Mouse (Mus musculus) embryo, embryonic 10 days (tissue): Measurements from ENCODE around the gene Sdha.
A peak's percentile ranks its signal among the peaks of the same experiment; 100 is the strongest.

Source experiments
- DNase-seq: peaks from one replicate; pipeline ENCODE4 v3.0.0-alpha.2; 2015; ENCODE audit warnings: low spot score

The Sdha gene

GRCm38 (mm10) chr13:74302050-74303037 is 47.7 kb downstream of the Sdha start:
- no peak for DNase-seq

- DNase-seq, result no peak
Observed at GRCm38 (mm10) chr13:74301607-74301984, 48.5 kb downstream of the Sdha start.

GRCm38 (mm10) chr13:74300925-74301606 is 49.0 kb downstream of the Sdha start:
- DNase-seq, result peak; percentile 86

DNA sequence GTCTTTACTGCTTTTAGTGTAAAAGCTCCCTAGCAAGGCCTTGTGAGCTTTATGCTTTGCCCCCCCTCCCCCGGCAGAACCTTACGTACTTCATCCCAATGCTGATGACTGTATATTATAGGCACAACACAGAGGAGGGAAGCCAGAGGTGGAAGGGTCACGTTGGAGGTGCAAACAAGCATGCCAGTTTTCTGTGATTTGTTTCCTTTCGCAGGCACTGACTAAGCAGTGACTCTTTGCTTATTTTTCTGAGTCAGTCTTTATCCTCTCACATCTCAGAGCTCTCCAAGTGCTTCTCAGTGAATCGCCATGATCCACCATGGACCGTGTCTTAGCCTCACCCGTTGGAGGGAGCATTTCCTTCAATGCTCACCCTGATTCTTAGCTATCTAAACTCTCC is 53.7 kb downstream of the Sdha start:
- no peak for DNase-seq

DNA sequence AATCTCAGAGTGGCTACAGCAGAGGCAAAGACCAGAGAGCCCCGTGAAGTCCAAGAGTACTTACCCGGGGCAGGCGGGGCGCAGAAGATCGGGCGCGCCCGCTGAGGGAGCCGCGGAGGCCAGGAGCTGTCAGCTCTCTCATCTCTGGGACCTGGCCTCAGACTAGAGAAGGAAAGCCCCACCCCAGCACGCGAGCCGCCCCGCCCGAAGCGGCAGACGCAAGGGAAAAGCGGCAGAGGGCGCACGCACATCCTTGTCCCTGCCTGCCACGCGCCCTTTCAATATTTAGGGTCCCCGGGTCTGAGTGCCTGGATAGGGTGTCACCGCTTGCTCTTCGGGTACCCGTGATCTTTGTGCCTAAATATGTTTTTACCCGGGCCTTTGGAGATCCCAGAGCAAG is 57.9 kb downstream of the Sdha start, which contains the start of gene Ahrr:
Ahrr (minus strand) TSS at position 165 of the 400 bp plus-strand sequence.
- DNase-seq, result peak; percentile 83

- DNase-seq, result no peak
Observed at GRCm38 (mm10) chr13:74289646-74290045, 60.4 kb downstream of the Sdha start.

GRCm38 (mm10) chr13:74282299-74282698 is 67.8 kb downstream of the Sdha start:
- DNase-seq, result no peak

DNA sequence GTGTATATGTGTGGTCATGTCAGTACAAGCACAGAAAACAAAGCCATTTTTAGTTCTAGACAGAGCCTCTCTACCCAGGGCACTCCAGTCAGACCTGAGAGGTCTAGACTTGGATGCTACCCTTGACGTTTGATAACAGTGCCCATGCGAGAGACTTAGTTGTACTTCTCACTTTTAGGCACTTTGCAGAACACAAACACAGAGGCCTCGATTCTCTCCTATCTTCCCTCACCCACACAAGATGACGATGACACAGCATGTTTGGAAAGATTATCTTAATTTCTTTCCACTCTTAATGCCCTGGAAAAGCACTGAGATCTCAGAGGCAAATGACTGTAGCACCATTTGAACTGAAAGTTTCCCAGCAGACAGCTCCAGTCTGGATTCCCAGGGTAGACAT is 74.4 kb downstream of the Sdha start:
- no peak for DNase-seq
